Mouse (Mus musculus) gastrocnemius, postnatal 25 days (tissue): ENCODE results near the gene Akap2. TPM values are rescaled to one million over a fixed set of nuclear protein-coding genes. Genes with fewer than 3 reads are reported as not detected.

ENCODE experiments used
- DNase-seq: peaks from one replicate; pipeline ENCODE4 v3.0.0; 2022
- long read RNA-seq, 2 experiments: library from polyadenylated mRNA; stranded (forward); transcript quantifications; one replicate each; pipeline ENCODE4 v2.0.0; 2021
- total RNA-seq, 2 experiments: library from RNA; stranded (reverse); gene quantifications; 1 replicate in 1 of 2; 2 replicates in 1 of 2; pipeline ENCODE4 v1.2.3; 2021

Gene Akap2
- total RNA-seq = 10 to 100 TPM; 34.3 to 35.9 TPM
- long read RNA-seq, experiment 1, partial matches to known transcripts = 0 of 14 reads
- long read RNA-seq, experiment 1, other reads (novel, unspliced or antisense) = 14 of 14 reads
- long read RNA-seq, experiment 2, partial matches to known transcripts = 0 of 8 reads
- long read RNA-seq, experiment 2, other reads (novel, unspliced or antisense) = 8 of 8 reads

- no peak for DNase-seq
Observed at GRCm38 (mm10) chr4:57717354-57717753, at the start of gene Akap2. Gene Akap2 (plus strand): TSS chr4:57717657.

- no peak for DNase-seq
Observed at GRCm38 (mm10) chr4:57670813-57671469, 46.5 kb upstream of the Akap2 start.

DNA sequence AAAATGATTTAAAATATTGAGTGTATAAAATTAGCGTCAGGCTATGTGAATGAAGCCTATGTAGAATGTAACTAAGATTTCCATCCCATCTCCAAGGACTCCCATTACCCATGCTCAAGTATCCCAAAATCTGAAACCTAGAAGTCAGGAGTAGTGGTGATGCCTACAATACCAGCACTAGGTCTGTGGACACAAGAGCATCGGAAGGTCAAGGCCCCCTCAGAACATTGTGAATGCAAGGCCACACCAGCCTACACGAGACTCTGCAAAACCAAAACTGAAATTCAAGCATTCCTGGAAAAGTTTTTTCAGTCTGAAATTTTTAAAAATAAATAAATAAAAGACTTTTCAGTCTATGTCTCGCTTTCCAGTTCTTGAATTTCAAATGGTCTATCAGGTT, 44.9 kb upstream of the Akap2 start:
- no peak for DNase-seq

DNA sequence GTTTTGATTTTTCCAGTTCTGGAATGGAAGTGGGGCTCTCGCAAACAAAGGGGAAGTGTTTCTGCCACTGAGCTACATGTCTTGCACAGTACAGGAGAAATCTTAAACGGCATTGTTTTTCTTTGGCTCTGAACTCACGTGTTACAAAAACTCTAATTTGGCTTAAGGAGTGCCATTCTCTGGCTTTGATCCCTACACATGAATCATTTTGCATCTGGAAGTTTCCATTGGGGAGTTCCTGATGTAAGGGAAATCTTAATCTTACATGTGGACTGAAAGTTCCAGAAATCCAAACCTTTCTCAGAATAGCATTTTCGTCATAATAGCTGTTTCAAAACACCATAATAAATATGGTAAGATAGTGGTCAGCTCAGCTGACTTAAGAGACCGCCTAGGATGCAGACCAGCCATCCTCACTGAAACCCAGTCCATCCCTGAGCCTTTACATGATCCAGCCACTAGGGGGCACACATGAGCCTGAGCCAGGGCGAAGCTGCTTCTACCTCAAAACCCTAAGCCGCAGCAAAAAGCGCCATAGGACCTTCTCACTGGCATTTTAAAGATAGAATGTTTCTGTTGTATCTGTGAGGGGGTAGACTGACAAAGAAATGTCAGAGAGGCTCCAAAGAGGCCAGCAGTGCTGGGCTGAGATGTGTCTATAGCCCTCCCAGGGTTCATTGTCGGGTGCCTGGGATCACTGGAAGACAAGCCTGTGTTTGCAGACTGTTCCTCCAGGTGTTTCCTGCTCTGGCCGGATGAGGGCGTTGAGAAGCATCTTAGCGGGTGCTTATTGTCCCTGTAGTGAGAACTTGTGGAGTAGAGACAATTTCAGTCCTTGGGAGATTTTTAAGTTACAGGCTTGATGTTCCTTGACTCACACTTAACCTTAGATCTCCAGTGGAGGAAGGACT, 44.2 kb upstream of the Akap2 start:
- DNase-seq = peak; percentile 73

GRCm38 (mm10) chr4:57674351-57674750, 43.1 kb upstream of the Akap2 start:
- DNase-seq = no peak

DNA sequence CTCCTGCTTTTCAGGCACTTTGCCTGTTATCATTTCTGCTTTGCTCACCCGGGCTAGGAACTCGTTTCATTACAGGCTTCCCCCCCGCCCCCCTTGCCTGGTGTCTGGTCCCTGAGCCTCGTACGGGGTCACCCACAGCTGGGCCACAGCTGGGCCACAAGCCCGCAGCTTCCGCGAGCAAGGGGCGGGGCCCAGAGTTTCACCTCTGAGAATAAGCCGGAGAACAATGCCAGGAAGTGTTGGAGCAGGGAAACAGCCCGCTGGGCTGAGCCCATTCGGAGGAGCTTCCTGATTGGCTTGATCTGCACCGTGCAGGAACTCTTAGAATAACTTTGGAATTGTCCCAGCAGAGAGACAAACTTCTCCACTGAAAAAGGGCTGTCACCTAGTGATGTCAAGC, 42.1 kb upstream of the Akap2 start:
- DNase-seq = peak; percentile 79

DNA sequence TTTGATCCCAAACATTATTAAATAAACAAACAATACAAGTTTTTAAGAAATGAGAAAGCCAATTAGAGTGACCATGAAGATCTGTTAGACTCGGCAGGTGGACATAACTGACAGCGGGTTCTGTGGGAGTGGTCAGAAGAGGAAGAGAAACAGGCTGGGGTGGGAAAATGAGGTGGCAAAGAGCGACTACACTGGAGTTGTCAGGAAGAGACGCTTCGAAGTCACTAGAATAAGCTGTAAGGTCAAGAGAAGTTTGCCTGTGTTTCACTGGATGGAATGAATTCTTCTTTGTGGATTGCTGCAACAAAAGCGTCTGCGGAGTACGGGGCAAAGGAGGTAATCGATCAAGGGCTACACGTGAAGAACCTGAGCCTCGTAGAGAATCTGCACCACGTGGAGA, 39.5 kb upstream of the Akap2 start:
- DNase-seq = no peak

DNA sequence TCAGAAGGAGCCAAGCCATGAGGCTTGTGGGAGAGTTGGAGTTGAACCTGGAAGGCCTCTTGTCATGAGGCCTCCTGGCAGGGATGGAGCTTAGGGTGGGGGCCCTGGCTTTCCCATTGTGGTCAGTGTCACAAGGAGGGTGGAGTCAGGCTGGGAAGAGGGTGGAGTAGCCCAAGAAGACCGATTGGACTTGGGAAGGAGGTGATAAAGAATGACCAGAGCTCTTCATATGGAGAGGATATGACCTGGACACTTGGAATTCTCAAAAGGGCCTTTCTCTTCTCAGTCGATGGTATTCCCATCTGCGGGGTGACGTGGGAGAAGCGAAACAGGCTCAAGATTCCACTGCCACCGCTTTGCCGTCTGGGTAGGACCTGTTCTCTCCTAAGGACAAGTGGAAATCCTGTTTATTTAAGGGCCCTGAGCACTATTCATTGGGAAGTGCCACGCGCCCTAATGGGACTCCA, 38.4 kb upstream of the Akap2 start:
- peak; percentile 66 for DNase-seq

DNA sequence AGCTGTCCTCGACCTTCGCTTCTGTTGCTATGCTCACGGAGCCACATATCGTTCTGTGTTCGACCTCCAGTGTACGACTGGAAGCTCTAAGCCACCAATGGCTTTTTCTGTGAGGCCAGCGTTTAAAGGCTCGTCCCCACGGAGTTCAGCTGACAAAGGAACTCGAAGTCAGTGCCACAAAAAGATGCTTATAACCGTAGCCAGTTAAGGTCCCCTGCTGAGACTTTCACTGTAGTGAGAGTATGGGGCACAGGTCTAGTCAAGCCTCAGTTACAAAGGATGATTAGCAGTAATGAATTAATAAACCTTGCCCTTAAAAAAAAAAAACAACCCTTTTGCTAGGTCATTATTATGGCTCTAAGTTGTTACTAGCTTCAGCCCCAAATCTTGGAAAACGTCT, 37.3 kb upstream of the Akap2 start:
- DNase-seq = no peak

DNA sequence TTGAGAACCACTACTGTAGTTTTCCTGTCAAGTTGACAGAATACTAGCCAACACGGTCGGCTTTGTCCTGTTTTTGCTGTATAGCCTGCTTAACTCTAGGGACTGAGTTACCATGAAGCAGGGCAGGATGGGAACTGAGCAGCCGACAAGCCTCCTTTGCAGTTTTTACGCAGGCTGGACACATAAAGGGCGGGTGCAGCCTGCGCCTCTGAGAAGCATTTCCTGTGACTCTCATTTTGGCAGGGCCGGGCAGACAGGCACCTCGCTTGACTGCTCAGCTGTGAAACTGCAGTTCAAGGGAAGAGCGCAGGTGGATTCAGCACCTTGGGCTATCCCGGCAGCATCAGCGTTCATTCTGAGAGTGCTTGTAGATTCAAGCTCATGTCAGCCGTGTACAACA, 35.9 kb upstream of the Akap2 start:
- DNase-seq = peak; percentile 43

DNA sequence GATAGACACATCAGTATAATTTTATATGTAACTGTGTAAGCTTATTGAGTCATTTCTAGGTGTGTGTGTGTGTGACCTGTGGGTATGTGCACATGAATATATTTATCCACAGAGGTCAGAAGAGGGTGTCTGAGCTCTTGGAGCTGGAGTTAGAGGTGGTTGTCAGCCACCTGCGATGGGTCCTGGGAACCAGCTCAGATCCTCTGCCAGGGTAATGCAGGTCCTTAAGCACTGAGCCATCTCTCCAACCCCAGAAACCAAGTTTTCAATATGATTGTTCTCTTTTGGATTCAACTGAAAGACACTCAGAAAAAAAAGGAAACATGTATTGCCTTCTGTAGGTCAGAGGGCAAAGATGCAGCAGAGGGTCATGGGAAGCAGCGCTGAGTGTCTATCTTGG, 35.1 kb upstream of the Akap2 start:
- no peak for DNase-seq

DNA sequence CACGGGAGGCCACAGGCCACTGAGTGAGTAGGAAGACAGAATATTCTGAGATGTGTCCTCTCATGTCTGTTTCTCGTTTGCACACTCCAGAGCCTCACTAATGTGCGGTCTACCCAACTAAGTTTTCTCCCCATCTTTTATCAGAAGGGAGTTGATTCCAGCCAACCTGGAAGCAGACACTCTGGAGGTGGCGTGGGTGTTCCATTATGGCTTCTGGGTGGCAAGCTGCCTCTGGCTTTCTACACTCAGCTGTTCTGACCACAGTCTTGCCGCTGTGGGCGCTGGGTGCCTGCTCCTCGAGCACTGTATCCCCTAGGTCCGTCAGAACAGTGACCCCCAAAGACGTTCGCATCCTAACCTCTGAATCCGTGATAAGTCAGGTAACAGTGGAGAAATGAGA, 34.5 kb upstream of the Akap2 start:
- DNase-seq = no peak

- DNase-seq = no peak
Observed at GRCm38 (mm10) chr4:57684676-57685215, 32.7 kb upstream of the Akap2 start.

- no peak for DNase-seq
Observed at GRCm38 (mm10) chr4:57686736-57687135, 30.7 kb upstream of the Akap2 start.

- DNase-seq = no peak
Observed at GRCm38 (mm10) chr4:57687583-57687982, 29.9 kb upstream of the Akap2 start.

DNA sequence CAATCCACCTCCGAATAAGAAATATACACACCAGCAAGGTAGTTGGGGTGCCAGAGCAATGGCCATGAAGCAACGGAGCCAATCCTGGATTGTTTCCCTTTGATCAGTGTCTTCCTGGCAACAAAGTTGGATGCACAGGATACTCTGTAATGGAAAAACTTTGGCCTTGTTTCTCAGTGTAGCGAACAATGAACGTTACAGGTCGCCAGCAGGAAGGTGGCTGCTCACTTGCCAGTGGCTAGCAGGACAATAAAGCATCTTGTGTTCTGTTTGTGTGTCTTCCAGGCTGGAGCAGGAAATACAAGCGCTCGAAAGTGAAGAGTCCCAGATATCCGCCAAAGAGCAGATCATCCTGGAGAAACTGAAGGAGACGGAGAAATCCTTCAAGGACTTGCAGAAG, 29.3 kb upstream of the Akap2 start:
- DNase-seq = no peak

DNA sequence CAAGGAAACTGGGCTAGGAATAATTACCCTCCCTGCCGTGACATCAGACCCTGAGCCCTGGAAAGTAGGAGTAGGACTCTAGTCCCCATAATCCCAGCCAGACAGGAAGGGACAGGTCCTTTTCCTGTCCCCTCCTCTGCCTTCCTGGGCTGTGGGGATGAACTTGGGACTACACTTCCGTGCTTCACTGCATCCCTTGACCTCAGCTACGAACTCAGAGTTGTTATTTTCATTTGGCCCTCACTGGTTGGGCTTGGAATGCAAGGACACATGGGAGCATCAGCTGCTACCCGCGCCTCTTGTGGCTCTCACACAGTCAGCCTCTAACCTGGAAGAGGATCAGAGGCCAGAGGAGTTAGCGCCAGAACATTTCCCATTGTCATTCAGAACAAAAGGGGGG, 27.5 kb upstream of the Akap2 start:
- peak; percentile 15 for DNase-seq

GRCm38 (mm10) chr4:57690805-57691204, 26.7 kb upstream of the Akap2 start:
- DNase-seq = no peak

DNA sequence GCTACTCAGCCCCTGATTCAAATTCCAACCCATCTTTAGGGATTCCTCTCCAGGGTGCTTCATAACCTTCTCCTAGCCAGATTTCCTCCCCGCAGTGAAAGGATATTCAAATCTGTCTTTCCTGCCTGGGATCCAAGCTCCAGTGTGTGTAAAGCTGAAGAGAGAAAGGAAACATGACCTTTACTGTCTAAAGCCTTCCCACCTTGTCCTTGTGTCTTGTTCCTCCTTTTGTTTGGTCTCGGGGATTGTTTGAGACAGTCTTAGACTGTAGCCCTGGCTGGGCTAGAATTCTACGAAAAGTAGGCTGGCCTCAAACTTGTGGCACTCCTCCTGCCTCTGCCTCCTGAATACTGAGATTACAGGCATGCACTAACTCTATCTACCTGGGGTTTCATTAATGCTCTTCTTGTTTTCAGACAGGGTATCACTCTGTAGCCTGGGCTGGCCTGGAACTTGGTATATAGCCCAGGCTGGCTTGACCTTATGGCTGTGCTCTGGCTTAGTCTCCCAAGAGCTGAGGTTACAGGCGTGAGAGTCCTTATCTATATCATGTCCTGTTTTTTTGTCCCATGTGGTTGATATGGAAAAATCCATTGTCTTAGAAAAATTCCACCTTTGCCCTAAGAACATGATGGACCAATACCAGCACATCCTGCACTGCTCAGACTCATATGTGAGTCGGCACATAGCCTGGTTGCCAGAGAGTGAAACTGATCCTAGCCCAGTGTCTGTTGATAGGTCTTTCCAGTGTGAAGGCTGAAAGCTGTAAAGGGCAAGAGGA, 22.9 kb upstream of the Akap2 start:
- DNase-seq = no peak

DNA sequence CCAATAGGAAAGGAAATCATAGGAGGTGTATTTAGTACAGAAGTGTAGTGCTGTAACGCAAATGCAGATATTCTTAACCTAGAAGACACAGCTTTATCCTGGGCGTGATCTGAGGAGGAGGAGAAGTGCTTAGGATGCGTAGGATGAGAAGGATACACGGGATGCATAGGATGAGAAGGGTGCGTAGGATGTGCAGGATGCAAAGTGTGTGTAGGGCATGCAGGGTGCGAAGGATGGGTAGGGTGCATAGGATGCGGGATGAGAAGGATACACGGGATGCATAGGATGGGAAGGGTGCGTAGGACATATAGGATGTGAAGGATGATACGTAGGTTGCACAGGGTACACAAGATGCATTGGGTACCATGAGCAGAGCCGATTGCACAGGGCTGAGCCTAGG, 20.5 kb upstream of the Akap2 start:
- DNase-seq = no peak

GRCm38 (mm10) chr4:57697918-57698611, 19.4 kb upstream of the Akap2 start:
- no peak for DNase-seq
